Mouse (Mus musculus): ENCODE results near the gene Plac8.

The Plac8 gene

DNA sequence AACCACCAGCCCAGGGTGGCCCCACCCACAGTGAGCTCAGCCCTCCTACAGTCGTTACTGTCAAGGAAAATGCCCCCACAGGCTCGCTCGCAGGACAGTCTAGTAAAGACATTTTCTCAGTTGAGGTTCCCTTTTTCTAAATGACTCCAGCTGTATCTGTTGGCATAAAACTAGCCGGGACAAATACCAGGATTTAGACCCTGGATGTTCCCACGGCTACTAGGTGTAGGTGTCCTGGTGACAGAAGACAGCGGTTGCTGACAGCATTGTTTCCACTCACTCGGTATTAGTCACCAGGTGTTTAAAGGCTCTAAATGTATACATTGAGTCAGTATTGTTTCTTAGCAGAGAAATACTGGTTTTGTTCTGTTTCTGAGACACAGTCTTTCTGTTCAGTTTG, 36.2 kb downstream of the Plac8 start:
- DNase-seq (ENCODE audit: low spot score), result no peak

DNA sequence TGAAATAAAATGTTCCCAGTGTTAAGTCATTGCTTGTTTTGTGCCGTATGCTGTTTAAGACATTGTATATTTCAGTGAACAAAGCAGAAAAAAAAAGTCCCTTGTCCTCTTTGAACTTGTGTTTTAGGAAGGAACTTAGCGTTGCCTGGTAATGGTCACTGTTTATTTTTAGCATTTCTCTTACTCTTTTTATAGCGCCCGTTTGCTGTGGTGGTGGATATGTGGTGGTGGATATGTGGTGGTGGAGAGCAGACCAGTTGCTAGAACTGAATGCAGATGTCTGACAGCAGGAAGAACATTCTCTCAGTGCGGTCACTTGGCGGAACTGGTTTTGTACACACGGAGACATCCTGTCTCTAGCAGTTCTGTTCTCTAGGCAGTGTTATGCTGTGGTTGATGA, 45.9 kb downstream of the Plac8 start:
- no peak for DNase-seq (ENCODE audit: low spot score)

DNA sequence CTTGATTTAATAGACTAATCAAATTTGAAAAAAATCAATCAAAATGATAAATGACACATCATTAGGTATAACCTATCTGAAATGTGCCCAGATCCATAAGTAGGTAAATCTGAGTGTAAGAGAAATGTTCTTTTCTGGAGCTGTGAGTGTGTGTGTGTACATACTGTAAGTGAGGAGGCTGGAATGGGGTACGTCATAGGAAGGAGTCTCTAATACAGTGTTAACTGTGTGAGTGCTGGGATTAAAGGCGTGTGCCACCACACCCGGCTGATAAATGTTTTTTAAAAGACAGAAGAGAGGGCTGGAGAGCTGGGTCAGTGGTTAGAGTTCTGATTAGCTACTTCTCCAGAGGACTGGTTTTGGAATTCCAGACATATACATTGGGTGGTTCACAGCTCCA, 46.4 kb downstream of the Plac8 start:
- no peak for DNase-seq (ENCODE audit: low spot score)

DNA sequence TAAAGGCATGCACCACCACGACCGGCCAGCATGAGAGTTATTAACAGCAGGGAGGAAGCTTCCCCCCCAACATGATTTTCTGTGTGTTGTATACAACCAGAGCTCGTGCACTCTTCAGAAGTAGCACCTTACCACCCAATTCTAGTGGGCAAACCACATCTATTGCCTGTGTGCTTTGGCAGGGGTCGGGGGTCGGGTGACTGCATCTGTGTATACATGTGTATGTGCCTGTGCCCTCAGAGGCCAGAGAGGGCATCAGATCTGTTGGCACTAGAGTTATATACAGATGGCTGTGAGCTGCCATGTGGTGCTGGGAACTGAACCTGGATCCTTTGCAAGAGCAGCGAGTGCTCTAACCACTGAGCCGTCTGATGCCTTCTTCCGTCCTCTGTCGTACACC, 47.1 kb downstream of the Plac8 start:
- DNase-seq (ENCODE audit: low spot score), result no peak

DNA sequence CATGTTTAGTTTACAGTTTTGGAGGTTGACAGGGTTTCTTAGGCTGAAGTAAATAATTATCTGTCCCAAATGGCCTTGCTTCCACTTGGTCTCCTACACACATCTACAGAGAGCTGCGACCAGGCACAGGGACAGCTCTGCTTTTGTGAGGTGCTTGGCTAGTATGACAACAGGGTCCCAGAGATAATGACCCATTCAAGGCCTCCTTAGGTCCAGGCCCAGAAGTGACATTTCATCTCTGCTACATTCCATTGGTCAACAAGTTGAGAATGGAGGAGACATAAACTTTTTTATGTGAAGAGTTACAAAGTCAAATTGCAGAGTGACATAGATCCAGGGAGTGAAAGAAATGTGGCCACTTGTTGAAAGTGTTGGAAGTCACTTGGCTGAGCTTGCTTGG, 48.7 kb downstream of the Plac8 start:
- DNase-seq (ENCODE audit: low spot score), result no peak

DNA sequence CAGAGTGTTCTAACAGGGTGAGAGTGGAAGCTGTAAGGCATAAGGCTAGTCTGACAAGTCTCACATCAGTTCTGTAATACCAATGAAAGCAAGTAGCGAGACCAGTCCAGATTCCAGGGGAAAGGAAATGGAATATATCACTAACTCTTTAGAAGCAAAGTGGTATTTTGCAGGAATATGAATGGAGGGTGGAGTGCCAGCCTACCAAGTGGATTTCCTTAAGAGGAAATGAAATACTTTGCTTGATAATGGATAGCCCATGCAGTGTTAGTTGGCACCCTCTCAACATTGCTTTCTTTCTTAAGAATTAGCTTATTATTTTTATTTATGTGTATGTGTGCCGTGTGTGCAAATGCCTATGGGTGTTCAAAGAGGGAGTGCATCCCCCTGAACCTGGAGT, 51.8 kb downstream of the Plac8 start:
- DNase-seq (ENCODE audit: low spot score), result no peak

DNA sequence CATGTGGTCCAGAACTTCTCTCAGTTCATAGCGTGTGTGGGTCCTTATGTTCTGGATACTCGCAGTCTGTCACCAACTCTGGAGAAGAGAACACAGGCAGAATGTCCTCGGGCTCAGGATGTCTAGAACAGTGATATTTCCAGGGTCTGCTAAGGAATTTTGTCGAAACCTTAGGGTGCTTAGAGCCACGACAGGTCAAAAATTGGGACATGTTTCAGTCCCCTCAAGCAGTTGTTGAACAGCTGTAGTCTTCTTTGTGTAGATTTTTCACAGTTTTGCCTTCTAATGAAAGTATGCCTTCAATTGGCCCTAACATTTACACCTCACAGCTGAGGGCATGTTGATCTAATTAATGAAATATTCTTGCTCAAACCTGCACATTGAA, 53.0 kb downstream of the Plac8 start:
- peak; percentile 29 for DNase-seq (ENCODE audit: low spot score)

DNA sequence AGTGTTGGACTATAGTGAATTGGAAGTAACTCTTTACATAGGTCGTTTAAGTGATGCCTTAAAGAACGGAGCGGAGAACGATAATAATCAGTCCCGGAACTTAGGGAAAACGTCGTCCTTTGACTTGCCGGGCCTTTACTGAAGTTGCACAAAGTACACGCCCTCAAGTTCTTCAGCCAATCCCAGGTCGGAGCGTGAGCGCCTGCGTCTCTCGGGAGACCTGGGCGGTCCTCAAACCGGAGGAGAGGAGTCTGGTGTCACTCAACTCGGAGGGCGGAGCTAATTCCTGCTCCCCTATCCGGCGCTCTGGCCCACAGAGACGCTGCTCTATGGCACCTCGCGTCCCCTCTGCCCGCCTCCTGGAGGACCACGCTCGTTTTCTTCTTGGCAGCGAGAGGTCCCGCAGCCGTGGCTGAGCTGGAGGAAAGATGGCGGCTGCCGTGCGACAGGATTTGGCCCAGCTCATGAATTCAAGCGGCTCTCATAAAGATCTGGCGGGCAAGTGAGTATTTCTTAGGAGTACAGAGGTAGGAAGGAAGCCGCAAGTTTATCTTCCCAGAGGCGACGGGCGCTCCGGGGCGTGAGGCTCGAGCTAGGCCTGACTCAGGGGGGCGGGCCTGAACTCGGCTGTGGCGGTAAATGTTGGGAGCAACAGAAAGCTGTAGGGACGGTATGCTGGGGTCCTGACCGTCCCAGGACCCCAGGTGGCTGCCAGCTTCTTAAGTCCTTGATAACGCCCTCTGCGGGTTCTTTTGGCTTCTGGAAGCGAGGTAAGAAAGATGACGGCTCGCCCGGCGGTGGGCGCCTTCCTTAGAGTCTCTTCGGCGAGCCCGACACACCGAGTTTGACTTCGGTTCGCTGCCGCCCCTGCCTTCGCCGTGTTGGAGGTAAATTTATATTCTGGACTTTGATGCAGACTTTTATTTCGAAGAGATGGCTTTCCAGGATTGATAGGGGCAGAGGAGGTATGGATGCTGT, 53.7 kb downstream of the Plac8 start, which contains the start of gene Cops4:
Gene Cops4 (plus strand): TSS at position 261 of the 978 bp plus-strand sequence.
- peak; percentile 99 for DNase-seq (ENCODE audit: low spot score)

DNA sequence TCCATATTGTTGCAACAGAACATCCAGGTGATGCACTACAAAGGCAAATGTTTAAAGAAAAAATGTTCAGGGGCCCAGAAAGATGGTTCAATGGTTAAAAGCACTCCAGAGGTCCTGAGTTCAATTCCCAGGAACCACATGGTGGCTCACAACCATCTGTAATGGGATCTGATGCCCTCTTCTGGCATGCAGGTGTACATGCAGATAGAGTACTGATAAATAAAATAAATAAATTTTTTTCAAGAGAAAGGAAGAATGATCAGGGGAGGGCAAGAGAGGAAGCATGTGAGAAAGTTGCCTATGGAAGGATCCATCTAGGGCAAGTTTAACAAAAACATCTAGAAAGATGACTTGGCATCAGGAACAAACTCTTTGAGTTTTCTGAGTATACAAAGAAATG, 59.5 kb downstream of the Plac8 start:
- DNase-seq (ENCODE audit: low spot score), result no peak

DNA sequence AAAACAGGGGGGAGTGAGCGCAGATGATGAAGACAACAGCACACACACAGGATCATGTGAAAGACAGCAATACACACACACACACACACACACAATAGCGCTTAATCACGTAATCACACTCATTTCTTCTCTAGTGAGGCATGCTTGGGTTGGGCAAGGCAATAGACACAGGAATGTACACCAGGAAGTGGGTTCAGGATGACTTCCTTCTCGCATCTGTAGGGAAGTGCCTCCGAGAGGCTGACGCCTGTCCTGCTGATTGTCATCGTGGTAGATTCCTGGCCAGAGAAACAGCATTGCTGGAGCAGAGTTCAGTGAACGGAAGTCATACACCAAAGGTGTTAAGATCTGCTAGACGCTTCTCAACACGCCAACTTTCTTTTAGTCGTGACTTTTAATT, 62.8 kb downstream of the Plac8 start:
- no peak for DNase-seq (ENCODE audit: low spot score)
